Mouse (Mus musculus): ENCODE measurements at regions not wholly inside any gene's neighbourhood (a gene's known extent, or its start where the extent isn't known, plus 50 kb on each side); places are given as distances from the start of the nearest gene placed in this dataset.

DNA sequence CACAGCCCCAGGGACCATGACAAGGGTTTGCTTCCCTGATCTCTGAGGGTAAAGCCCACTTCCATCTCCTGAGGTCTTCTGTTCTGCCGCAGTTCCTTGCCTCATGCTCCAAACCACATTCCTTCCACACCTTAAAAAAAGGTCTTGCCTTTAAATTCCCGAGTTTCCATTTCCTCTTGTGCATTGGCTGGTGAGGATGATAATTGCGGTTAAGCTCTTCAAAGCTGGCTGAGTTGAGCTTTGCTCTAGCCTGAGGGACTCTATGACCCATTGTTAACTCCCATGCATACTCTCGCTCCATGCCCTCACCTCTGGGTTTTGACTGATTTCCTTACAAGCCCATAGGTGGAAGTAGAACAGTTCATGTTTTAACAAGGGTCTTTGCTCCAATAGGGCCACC lies 112.9 kb downstream of the Gm10260 start:
- no peak overlapping the region for H3K9ac ChIP-seq (ENCODE audit: low read depth, low read length)
- H3K4me1 ChIP-seq (ENCODE audit: control insufficient read depth, insufficient read depth, low read length): peaks cover 15% of the 10 kb centered on the region
- no peaks in the 10 kb centered on the region for H3K36me3 ChIP-seq (ENCODE audit: control insufficient read depth, insufficient read depth, low read length)
- no peak overlapping the region for H3K4me3 ChIP-seq (ENCODE audit: low read depth, low read length)
- DNase-seq (ENCODE audit: low spot score) (no peak), ATAC-seq (ENCODE audit: low read depth) (no peak)
- no peak overlapping the region for H3K27ac ChIP-seq (replicated peaks; ENCODE audit: low read depth, low read length)
- H3K9me3 ChIP-seq (ENCODE audit: control insufficient read depth, low read length): peaks cover 5% of the 10 kb centered on the region; the same call in 1 of the 2 replicates
- H3K4me2 ChIP-seq (ENCODE audit: low read depth, low read length): no peak overlapping the region
- WGBS: 41% methylated on average over 4 of the region's 4 CpGs
- no peaks in the 10 kb centered on the region for H3K27me3 ChIP-seq (replicated peaks; ENCODE audit: control insufficient read depth, insufficient read depth, low read length)

DNA sequence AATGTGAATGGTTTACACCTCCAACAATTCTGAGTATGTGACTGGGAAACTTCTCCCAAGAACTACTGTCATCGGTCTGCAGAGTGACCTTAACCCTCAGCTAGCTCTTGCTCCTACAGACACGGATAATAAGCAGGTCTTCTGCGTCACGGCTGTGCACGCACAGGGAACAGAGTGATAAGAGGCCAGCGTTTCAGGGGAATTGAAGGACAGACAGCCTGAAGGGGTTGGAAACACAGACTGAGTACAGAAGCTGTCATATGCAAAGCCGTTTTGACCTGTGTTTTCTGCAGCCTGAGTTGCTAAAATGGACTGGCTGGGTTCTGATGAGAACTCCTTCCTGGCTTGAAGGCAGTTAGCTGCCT lies 114.4 kb downstream of the Gm10260 start:
- Histone ChIP-seq H3K36me3 (ENCODE audit: control insufficient read depth, insufficient read depth, low read length) (no peaks in the 10 kb centered on the region), H3K4me1 (ENCODE audit: control insufficient read depth, insufficient read depth, low read length) (peaks cover 15% of the 10 kb centered on the region), H3K9me3 (ENCODE audit: control insufficient read depth, low read length) (peaks cover 5% of the 10 kb centered on the region; the same call in 1 of the 2 replicates), H3K27ac (replicated peaks; ENCODE audit: low read depth, low read length) (no peak overlapping the region), H3K9ac (ENCODE audit: low read depth, low read length) (no peak overlapping the region), H3K4me3 (ENCODE audit: low read depth, low read length) (no peak overlapping the region), H3K27me3 (replicated peaks; ENCODE audit: control insufficient read depth, insufficient read depth, low read length) (no peaks in the 10 kb centered on the region), H3K4me2 (ENCODE audit: low read depth, low read length) (no peak overlapping the region)
- ATAC-seq (ENCODE audit: low read depth) (no peak), DNase-seq (ENCODE audit: low spot score) (no peak)
- WGBS: 67% methylated on average over 7 of the region's 7 CpGs

DNA sequence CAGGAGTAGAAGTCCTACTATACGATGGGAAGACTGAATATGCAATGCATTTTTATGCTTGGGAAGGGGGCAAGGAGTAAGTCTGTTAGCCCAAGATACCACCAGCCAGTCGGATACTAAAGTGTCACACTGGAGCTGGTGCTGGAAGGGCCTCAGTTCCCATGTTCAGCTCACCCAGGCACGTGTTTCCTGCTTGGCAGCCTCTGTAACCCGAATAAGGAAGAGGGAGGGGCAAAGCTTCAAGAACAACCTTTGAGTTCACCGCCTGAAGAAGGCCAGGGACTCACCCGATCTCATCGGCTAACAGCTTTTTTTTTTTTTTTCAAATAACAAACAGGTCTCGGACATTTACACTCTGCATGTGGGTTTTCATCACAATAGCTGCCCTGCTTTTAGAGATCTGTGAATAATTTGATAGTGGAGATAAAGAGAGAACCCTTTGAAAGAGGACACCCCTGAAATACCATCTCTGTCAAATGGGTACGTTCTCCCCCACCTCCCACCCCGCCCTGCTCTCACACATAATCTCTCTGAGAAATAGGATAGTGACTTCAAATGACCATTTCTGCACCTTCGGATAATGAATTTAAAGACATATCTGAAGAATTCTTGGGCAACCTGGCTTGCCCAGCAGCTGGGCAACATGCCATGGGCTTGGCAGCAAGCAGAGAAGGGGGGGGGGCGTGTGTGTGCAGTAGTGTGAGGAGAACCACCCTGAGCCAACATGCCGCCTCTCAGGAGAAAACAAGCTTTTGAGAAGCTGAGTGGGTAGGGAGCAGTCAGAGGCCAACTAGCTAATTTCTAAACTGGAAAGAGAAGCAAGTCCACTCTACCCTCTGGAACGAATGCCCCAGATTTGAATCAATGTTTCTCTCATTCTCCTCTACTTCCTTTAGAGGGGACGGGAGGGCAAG lies 115.1 kb downstream of the Gm10260 start:
- Histone ChIP-seq H3K36me3 (ENCODE audit: control insufficient read depth, insufficient read depth, low read length) (no peaks in the 10 kb centered on the region), H3K9me3 (ENCODE audit: control insufficient read depth, low read length) (peaks cover 5% of the 10 kb centered on the region; the same call in 1 of the 2 replicates), H3K4me1 (ENCODE audit: control insufficient read depth, insufficient read depth, low read length) (peaks cover 15% of the 10 kb centered on the region), H3K4me2 (ENCODE audit: low read depth, low read length) (no peak overlapping the region), H3K9ac (ENCODE audit: low read depth, low read length) (no peak overlapping the region), H3K4me3 (ENCODE audit: low read depth, low read length) (no peak overlapping the region), H3K27ac (replicated peaks; ENCODE audit: low read depth, low read length) (no peak overlapping the region), H3K27me3 (replicated peaks; ENCODE audit: control insufficient read depth, insufficient read depth, low read length) (no peaks in the 10 kb centered on the region)
- 49% methylated on average over 14 of the region's 15 CpGs for WGBS
- ATAC-seq (ENCODE audit: low read depth): peak; percentile 72; the same call in 1 of the 2 replicates
- peak; percentile 80 for DNase-seq (ENCODE audit: low spot score)

DNA sequence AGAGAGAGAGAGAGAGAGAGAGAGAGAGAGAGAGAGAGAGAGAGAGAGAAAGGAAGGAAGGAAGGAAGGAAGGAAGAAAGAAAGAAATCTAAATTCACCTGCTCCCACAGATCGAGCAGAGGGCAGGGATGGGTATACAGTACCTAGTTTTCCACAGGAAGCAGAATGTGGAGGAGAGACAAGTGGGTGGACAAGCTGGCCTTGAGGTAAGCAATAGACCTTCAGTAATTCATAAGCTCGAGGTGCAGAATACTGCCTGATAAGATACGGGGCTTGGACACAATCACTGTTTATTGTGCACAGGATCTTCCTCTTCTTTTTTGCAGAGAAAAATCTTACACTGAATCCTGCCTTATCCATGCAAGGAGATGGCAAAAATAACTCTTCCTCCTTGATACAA lies 120.2 kb downstream of the Gm10260 start:
- H3K4me1 ChIP-seq (ENCODE audit: control insufficient read depth, insufficient read depth, low read length): peaks cover 10% of the 10 kb centered on the region; the same call in 1 of the 2 replicates
- H3K9me3 ChIP-seq (ENCODE audit: control insufficient read depth, low read length): peaks cover 5% of the 10 kb centered on the region; the same call in 1 of the 2 replicates
- no peaks in the 10 kb centered on the region for H3K27me3 ChIP-seq (replicated peaks; ENCODE audit: control insufficient read depth, insufficient read depth, low read length)
- 91% methylated on average over 3 of the region's 3 CpGs for WGBS
- ATAC-seq (ENCODE audit: low read depth): no peak
- H3K27ac ChIP-seq (replicated peaks; ENCODE audit: low read depth, low read length): no peak overlapping the region
- no peak overlapping the region for H3K4me2 ChIP-seq (ENCODE audit: low read depth, low read length)
- no peak for DNase-seq (ENCODE audit: low spot score)
- H3K9ac ChIP-seq (ENCODE audit: low read depth, low read length): no peak overlapping the region
- H3K36me3 ChIP-seq (ENCODE audit: control insufficient read depth, insufficient read depth, low read length): no peaks in the 10 kb centered on the region
- H3K4me3 ChIP-seq (ENCODE audit: low read depth, low read length): no peak overlapping the region

DNA sequence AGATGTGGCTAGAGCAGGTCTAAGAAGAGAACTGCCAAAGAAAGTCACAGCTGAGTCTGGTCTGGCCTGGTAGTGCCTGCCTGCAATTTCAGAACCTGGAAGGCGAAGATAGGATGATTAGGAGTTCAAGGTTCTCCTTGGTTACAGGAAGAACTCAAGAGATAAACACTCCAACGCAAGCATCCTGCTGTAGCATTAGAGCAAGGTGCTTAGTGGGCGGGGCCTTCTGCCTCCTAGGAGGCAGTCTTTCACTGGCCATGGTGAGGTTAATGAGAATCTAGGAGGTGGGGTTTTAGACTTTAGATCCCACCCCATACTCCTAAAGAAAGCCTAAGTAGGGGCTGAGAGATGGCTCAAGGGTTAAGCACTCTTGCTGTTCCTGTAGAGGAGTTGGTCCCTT lies 120.8 kb downstream of the Gm10260 start:
- Histone ChIP-seq H3K9me3 (ENCODE audit: control insufficient read depth, low read length) (peaks cover 5% of the 10 kb centered on the region; the same call in 1 of the 2 replicates), H3K4me2 (ENCODE audit: low read depth, low read length) (no peak overlapping the region), H3K4me3 (ENCODE audit: low read depth, low read length) (no peak overlapping the region), H3K27me3 (replicated peaks; ENCODE audit: control insufficient read depth, insufficient read depth, low read length) (no peaks in the 10 kb centered on the region), H3K27ac (replicated peaks; ENCODE audit: low read depth, low read length) (no peak overlapping the region), H3K36me3 (ENCODE audit: control insufficient read depth, insufficient read depth, low read length) (no peaks in the 10 kb centered on the region), H3K4me1 (ENCODE audit: control insufficient read depth, insufficient read depth, low read length) (0 out of 2 replicates have a peak, but pooled peaks cover 7% of the 10 kb centered on the region), H3K9ac (ENCODE audit: low read depth, low read length) (no peak overlapping the region)
- WGBS: 63% methylated on average over 3 of the region's 3 CpGs
- DNase-seq (ENCODE audit: low spot score) (no peak), ATAC-seq (ENCODE audit: low read depth) (no peak)

DNA sequence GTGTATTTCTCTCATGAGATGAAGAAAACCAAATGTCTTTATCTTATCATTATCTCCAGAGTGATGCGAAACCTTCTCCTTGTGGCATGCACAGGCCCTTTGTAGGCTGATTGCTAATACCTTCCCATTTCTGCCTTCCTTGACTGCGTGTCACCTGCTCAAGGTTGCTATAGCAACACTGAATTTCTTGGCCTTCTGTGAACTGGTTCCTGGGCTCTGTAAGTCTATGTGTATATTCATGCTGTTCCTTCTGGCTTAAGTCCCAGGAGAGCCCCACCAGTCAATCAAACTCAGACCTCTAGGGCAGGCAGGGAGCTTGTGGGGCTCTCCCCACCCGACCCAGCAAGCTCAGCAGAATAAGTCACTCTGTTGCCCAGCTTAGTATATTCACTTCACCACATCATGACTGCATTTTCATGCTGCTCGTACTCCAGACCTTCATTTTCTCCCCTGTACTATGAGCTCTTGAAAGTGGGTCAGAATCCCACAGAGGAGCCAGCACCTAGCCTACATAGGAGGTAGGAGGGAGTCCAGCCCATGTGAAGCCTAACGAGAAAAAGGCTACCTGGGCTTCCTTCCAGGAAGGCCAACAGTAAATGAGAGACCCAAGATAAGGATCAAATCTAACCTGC lies 121.9 kb downstream of the Gm10260 start:
- Histone ChIP-seq H3K4me1 (ENCODE audit: control insufficient read depth, insufficient read depth, low read length) (peaks cover 13% of the 10 kb centered on the region; the same call in 1 of the 2 replicates), H3K9me3 (ENCODE audit: control insufficient read depth, low read length) (peaks cover 5% of the 10 kb centered on the region; the same call in 1 of the 2 replicates), H3K36me3 (ENCODE audit: control insufficient read depth, insufficient read depth, low read length) (no peaks in the 10 kb centered on the region), H3K4me3 (ENCODE audit: low read depth, low read length) (no peak overlapping the region), H3K27me3 (replicated peaks; ENCODE audit: control insufficient read depth, insufficient read depth, low read length) (no peaks in the 10 kb centered on the region), H3K4me2 (ENCODE audit: low read depth, low read length) (no peak overlapping the region), H3K27ac (replicated peaks; ENCODE audit: low read depth, low read length) (no peak overlapping the region), H3K9ac (ENCODE audit: low read depth, low read length) (no peak overlapping the region)
- DNase-seq (ENCODE audit: low spot score) (peak; percentile 55), ATAC-seq (ENCODE audit: low read depth) (peak; percentile 77; the same call in 1 of the 2 replicates)
- 51% methylated on average over 5 of the region's 5 CpGs for WGBS

DNA sequence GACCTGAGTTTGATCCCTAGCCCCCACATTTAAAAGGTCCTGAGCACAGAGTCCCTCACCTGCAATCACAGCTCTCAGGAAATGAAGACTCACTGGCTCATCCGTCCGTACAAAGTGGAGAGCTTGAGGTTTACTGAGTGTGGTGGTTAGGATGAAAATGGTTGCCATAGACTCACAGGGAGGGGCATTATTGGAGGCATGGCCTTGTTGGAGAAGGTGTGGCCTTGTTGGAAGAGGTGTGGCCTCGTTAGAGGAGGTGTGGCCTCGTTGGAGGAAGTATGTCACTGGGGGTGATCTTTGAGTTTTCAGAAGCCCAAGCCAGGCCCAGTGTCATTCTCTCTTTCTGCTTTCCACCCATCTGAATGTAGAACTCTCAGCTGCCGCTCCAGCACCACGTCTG lies 122.9 kb downstream of the Gm10260 start:
- Histone ChIP-seq H3K4me3 (ENCODE audit: low read depth, low read length) (no peak overlapping the region), H3K9ac (ENCODE audit: low read depth, low read length) (no peak overlapping the region), H3K27ac (replicated peaks; ENCODE audit: low read depth, low read length) (no peak overlapping the region), H3K27me3 (replicated peaks; ENCODE audit: control insufficient read depth, insufficient read depth, low read length) (no peaks in the 10 kb centered on the region), H3K36me3 (ENCODE audit: control insufficient read depth, insufficient read depth, low read length) (no peaks in the 10 kb centered on the region), H3K4me2 (ENCODE audit: low read depth, low read length) (no peak overlapping the region), H3K9me3 (ENCODE audit: control insufficient read depth, low read length) (no peaks in the 10 kb centered on the region), H3K4me1 (ENCODE audit: control insufficient read depth, insufficient read depth, low read length) (peaks cover 18% of the 10 kb centered on the region; the same call in 1 of the 2 replicates)
- DNase-seq (ENCODE audit: low spot score) (no peak), ATAC-seq (ENCODE audit: low read depth) (no peak)
- 95% methylated on average over 6 of the region's 6 CpGs for WGBS

DNA sequence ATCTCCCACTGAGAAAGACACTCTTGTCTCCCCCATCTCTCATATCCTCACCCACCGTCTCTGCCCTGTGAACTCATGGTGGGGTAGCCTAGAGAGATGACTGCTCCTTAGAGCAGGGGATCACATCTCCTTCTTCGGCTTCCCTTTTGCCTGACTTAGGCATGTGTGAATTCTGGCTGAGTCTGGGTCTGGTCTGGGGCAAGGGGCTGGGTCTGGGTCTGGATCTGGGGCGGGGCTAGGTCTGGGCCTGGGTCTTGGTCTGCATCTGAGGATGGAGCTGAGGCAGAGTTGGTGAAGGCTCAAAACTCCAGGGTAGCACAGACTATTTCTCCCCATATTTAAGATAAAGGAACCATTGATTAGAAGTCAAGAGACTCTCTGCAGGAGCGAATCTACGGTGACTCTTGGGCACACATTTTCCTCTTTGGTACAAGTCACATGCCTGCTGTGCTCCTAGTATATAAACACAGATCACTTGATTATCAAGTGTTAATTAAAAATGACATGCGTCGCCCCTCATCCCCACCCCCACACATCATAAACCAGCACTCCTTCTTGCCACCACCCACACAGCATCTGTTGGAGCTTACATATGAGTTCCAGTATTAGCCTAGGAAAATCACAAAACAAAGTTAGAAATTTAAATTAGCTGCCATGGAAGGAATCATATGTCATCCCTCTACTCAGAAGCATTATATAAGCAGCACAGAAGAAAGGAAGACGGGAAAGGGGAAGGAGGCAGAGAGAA lies 126.2 kb downstream of the Gm10260 start:
- Histone ChIP-seq H3K36me3 (ENCODE audit: control insufficient read depth, insufficient read depth, low read length) (no peaks in the 10 kb centered on the region), H3K9me3 (ENCODE audit: control insufficient read depth, low read length) (no peaks in the 10 kb centered on the region), H3K4me3 (ENCODE audit: low read depth, low read length) (no peak overlapping the region), H3K27ac (replicated peaks; ENCODE audit: low read depth, low read length) (no peak overlapping the region), H3K27me3 (replicated peaks; ENCODE audit: control insufficient read depth, insufficient read depth, low read length) (no peaks in the 10 kb centered on the region), H3K4me1 (ENCODE audit: control insufficient read depth, insufficient read depth, low read length) (peaks cover 28% of the 10 kb centered on the region; the same call in 1 of the 2 replicates), H3K4me2 (ENCODE audit: low read depth, low read length) (no peak overlapping the region), H3K9ac (ENCODE audit: low read depth, low read length) (no peak overlapping the region)
- no peak for ATAC-seq (ENCODE audit: low read depth)
- WGBS: 71% methylated on average over 8 of the region's 8 CpGs
- no peak for DNase-seq (ENCODE audit: low spot score)

All from embryonic facial prominence, embryonic 14.5 days (tissue).